Mouse (Mus musculus): ENCODE measurements around the gene Eva1c.

The Eva1c gene

GRCm38 (mm10) chr16:90826457-90826856 lies at the start of gene Eva1c:
Gene Eva1c, plus strand, starts transcription at chr16:90826719.
- no peak for DNase-seq (ENCODE audit: extremely low spot score, low spot score)

GRCm38 (mm10) chr16:90779783-90780182 lies 46.7 kb upstream of the Eva1c start:
- peak; percentile 21 for DNase-seq (ENCODE audit: extremely low spot score, low spot score)

- no peak for DNase-seq (ENCODE audit: extremely low spot score, low spot score)
Measured at GRCm38 (mm10) chr16:90783302-90783701, 43.2 kb upstream of the Eva1c start.

GRCm38 (mm10) chr16:90785257-90785656 lies 41.3 kb upstream of the Eva1c start:
- no peak for DNase-seq (ENCODE audit: extremely low spot score, low spot score)

GRCm38 (mm10) chr16:90788580-90788979 lies 37.9 kb upstream of the Eva1c start:
- no peak for DNase-seq (ENCODE audit: extremely low spot score, low spot score)

GRCm38 (mm10) chr16:90790946-90791345 lies 35.6 kb upstream of the Eva1c start:
- DNase-seq (ENCODE audit: extremely low spot score, low spot score) = no peak

- no peak for DNase-seq (ENCODE audit: extremely low spot score, low spot score)
Measured at GRCm38 (mm10) chr16:90792066-90792465, 34.5 kb upstream of the Eva1c start.

GRCm38 (mm10) chr16:90792500-90792899 lies 34.0 kb upstream of the Eva1c start:
- no peak for DNase-seq (ENCODE audit: extremely low spot score, low spot score)

GRCm38 (mm10) chr16:90794708-90795107 lies 31.8 kb upstream of the Eva1c start:
- DNase-seq (ENCODE audit: extremely low spot score, low spot score) = no peak

GRCm38 (mm10) chr16:90798446-90798845 lies 28.1 kb upstream of the Eva1c start:
- DNase-seq (ENCODE audit: extremely low spot score, low spot score) = no peak

GRCm38 (mm10) chr16:90798848-90799247 lies 27.7 kb upstream of the Eva1c start:
- no peak for DNase-seq (ENCODE audit: extremely low spot score, low spot score)

GRCm38 (mm10) chr16:90799840-90800239 lies 26.7 kb upstream of the Eva1c start:
- DNase-seq (ENCODE audit: extremely low spot score, low spot score) = no peak

- DNase-seq (ENCODE audit: extremely low spot score, low spot score) = no peak
Measured at GRCm38 (mm10) chr16:90801251-90801650, 25.3 kb upstream of the Eva1c start.

- DNase-seq (ENCODE audit: extremely low spot score, low spot score) = no peak
Measured at GRCm38 (mm10) chr16:90801928-90802327, 24.6 kb upstream of the Eva1c start.

GRCm38 (mm10) chr16:90804466-90804865 lies 22.1 kb upstream of the Eva1c start:
- no peak for DNase-seq (ENCODE audit: extremely low spot score, low spot score)

- DNase-seq (ENCODE audit: extremely low spot score, low spot score) = peak; percentile 100
Measured at GRCm38 (mm10) chr16:90809975-90810715, 16.4 kb upstream of the Eva1c start, which contains the start of gene Urb1. Gene Urb1, minus strand, starts transcription at chr16:90810413.

GRCm38 (mm10) chr16:90810716-90811256 lies 15.7 kb upstream of the Eva1c start:
- DNase-seq (ENCODE audit: extremely low spot score, low spot score) = no peak

GRCm38 (mm10) chr16:90812086-90812485 lies 14.4 kb upstream of the Eva1c start:
- no peak for DNase-seq (ENCODE audit: extremely low spot score, low spot score)

GRCm38 (mm10) chr16:90820326-90820725 lies 6.2 kb upstream of the Eva1c start:
- no peak for DNase-seq (ENCODE audit: extremely low spot score, low spot score)

- no peak for DNase-seq (ENCODE audit: extremely low spot score, low spot score)
Measured at GRCm38 (mm10) chr16:90821046-90821697, 5.3 kb upstream of the Eva1c start.

- no peak for DNase-seq (ENCODE audit: extremely low spot score, low spot score)
Measured at GRCm38 (mm10) chr16:90822284-90822935, 4.1 kb upstream of the Eva1c start.

GRCm38 (mm10) chr16:90822981-90823380 lies 3.5 kb upstream of the Eva1c start:
- no peak for DNase-seq (ENCODE audit: extremely low spot score, low spot score)

Data from neural tube, embryonic 10.5 days (tissue).